Mouse (Mus musculus) lung, embryonic 15.5 days (tissue): Measurements from ENCODE around the gene Sp140. TPM values are rescaled to one million over a fixed set of nuclear protein-coding genes. Genes with fewer than 3 reads are reported as not detected.
"Not testable (repeated sequence)": the region's sequence is repeated elsewhere in the genome, so short reads cannot be mapped to it uniquely, and the experiment has no call there.

Source experiments
- ATAC-seq: fragments of 200-750 bp; cut with Nextera tagmentation; 2 replicates; pipeline ENCODE4 v1.8.0; 2017; ENCODE audit warnings: moderate number of reproducible peaks, borderline replicate concordance; ENCODE audit not compliant: low FRiP score, low TSS enrichment; ENCODE audit errors: extremely low read depth
- H3K27ac ChIP-seq: fragments of 300-500 bp; sonication (generic); 2 replicates; pipeline ENCODE4 v1.5.1; 2015; ENCODE audit warnings: moderate library complexity, mild to moderate bottlenecking, inconsistent platforms
- H3K27me3 ChIP-seq: fragments of 300-500 bp; sonication (generic); 2 replicates; pipeline ENCODE4 v1.6.1; 2015; ENCODE audit warnings: inconsistent platforms
- H3K36me3 ChIP-seq: fragments of 300-500 bp; sonication (generic); 2 replicates; pipeline ENCODE4 v1.6.1; 2015; ENCODE audit warnings: inconsistent platforms
- H3K4me1 ChIP-seq: fragments of 300-500 bp; sonication (generic); 2 replicates; pipeline ENCODE4 v1.6.1; 2015; ENCODE audit warnings: inconsistent platforms
- H3K4me2 ChIP-seq: fragments of 300-500 bp; sonication (generic); 2 replicates; pipeline ENCODE4 v1.6.1; 2015; ENCODE audit warnings: inconsistent platforms, mild to moderate bottlenecking, moderate library complexity
- H3K4me3 ChIP-seq: fragments of 300-500 bp; sonication (generic); 2 replicates; pipeline ENCODE4 v1.5.1; 2015; ENCODE audit warnings: mild to moderate bottlenecking, inconsistent platforms
- H3K9ac ChIP-seq: fragments of 300-500 bp; sonication (generic); 2 replicates; pipeline ENCODE4 v1.6.1; 2015; ENCODE audit warnings: inconsistent platforms
- H3K9me3 ChIP-seq: fragments of 300-500 bp; sonication (generic); 2 replicates; pipeline ENCODE4 v1.6.1; 2016; ENCODE audit warnings: inconsistent platforms
- WGBS: fragments of 180-500 bp; shearing (Covaris S2); methylation state at CpG from one replicate; pipeline ENCODE4 v1.1.7; 2015; 5-methylcytosine and 5-hydroxymethylcytosine counted together
- polyA plus RNA-seq: library from polyadenylated mRNA; unstranded; fragments of >200 nt; fragmentation: Nextera tagmentation; extraction: Ambion mirVana; gene quantifications from 2 replicates; pipeline ENCODE4 v1.2.1, GENCODE M21; 2015

Gene Sp140
- polyA plus RNA-seq, 1 experiment from 2014 or later, result 1.6 TPM

GRCm38 (mm10) chr1:85600794-85601193 is 616 bp downstream of the Sp140 start:
- WGBS, result 59% methylated on average over 4 of the region's 4 CpGs

GRCm38 (mm10) chr1:85604341-85604740 is 4.2 kb downstream of the Sp140 start:
- H3K27me3 ChIP-seq, H3K4me1 ChIP-seq, H3K36me3 ChIP-seq, H3K9ac ChIP-seq, ATAC-seq, H3K4me2 ChIP-seq, H3K9me3 ChIP-seq, H3K4me3 ChIP-seq, H3K27ac ChIP-seq: not testable (repeated sequence)
- 67% methylated on average over 1 of the region's 1 CpGs for WGBS

More at GRCm38 (mm10) chr1:85600794-85601193, 616 bp downstream of the Sp140 start:
- not testable (repeated sequence) for H3K4me3 ChIP-seq, H3K9ac ChIP-seq, H3K36me3 ChIP-seq, H3K4me1 ChIP-seq, H3K9me3 ChIP-seq, H3K27ac ChIP-seq, H3K27me3 ChIP-seq, ATAC-seq, H3K4me2 ChIP-seq

- not testable (repeated sequence) for ATAC-seq, H3K27me3 ChIP-seq, H3K9me3 ChIP-seq, H3K27ac ChIP-seq, H3K9ac ChIP-seq, H3K4me1 ChIP-seq, H3K4me2 ChIP-seq, H3K4me3 ChIP-seq, H3K36me3 ChIP-seq
- 75% methylated on average over 3 of the region's 4 CpGs for whole genome bisulfite sequencing
Observed at GRCm38 (mm10) chr1:85608361-85608760, 8.2 kb downstream of the Sp140 start.

- H3K4me2 ChIP-seq, H3K27me3 ChIP-seq, H3K27ac ChIP-seq, ATAC-seq, H3K4me1 ChIP-seq, H3K9ac ChIP-seq, H3K4me3 ChIP-seq, H3K9me3 ChIP-seq, H3K36me3 ChIP-seq: not testable (repeated sequence)
- no CpG with 5 or more reads among the region's 4 CpGs for WGBS
Observed at GRCm38 (mm10) chr1:85610581-85610980, 10.4 kb downstream of the Sp140 start.

GRCm38 (mm10) chr1:85615096-85615495 is 14.9 kb downstream of the Sp140 start:
- H3K4me2 ChIP-seq, H3K27ac ChIP-seq, H3K9ac ChIP-seq, H3K4me1 ChIP-seq, H3K9me3 ChIP-seq, ATAC-seq, H3K4me3 ChIP-seq, H3K36me3 ChIP-seq, H3K27me3 ChIP-seq: not testable (repeated sequence)
- whole genome bisulfite sequencing, result 90% methylated on average over 3 of the region's 3 CpGs

GRCm38 (mm10) chr1:85615819-85616218 is 15.6 kb downstream of the Sp140 start:
- H3K9ac ChIP-seq, ATAC-seq, H3K4me1 ChIP-seq, H3K4me3 ChIP-seq, H3K4me2 ChIP-seq, H3K27ac ChIP-seq, H3K9me3 ChIP-seq, H3K27me3 ChIP-seq, H3K36me3 ChIP-seq: not testable (repeated sequence)
- 63% methylated on average over 3 of the region's 3 CpGs for WGBS

GRCm38 (mm10) chr1:85617161-85617560 is 17.0 kb downstream of the Sp140 start:
- not testable (repeated sequence) for H3K9me3 ChIP-seq, H3K9ac ChIP-seq, ATAC-seq, H3K27ac ChIP-seq, H3K4me1 ChIP-seq, H3K27me3 ChIP-seq, H3K4me2 ChIP-seq, H3K36me3 ChIP-seq, H3K4me3 ChIP-seq
- 52% methylated on average over 4 of the region's 5 CpGs for WGBS

- not testable (repeated sequence) for H3K4me3 ChIP-seq, H3K9me3 ChIP-seq, H3K4me2 ChIP-seq, H3K4me1 ChIP-seq, H3K9ac ChIP-seq, ATAC-seq, H3K27ac ChIP-seq, H3K36me3 ChIP-seq, H3K27me3 ChIP-seq
- WGBS, result 32% methylated on average over 1 of the region's 1 CpGs
Observed at GRCm38 (mm10) chr1:85618689-85619088, 18.5 kb downstream of the Sp140 start.

GRCm38 (mm10) chr1:85636936-85637335 is 36.8 kb downstream of the Sp140 start:
- H3K27ac ChIP-seq, ATAC-seq, H3K4me2 ChIP-seq, H3K36me3 ChIP-seq, H3K9me3 ChIP-seq, H3K27me3 ChIP-seq, H3K9ac ChIP-seq, H3K4me3 ChIP-seq, H3K4me1 ChIP-seq: not testable (repeated sequence)
- WGBS, result 56% methylated on average over 3 of the region's 3 CpGs

- 78% methylated on average over 4 of the region's 4 CpGs for WGBS
- not testable (repeated sequence) for H3K27ac ChIP-seq, H3K4me1 ChIP-seq
Observed at GRCm38 (mm10) chr1:85638144-85638543, 38.0 kb downstream of the Sp140 start.

GRCm38 (mm10) chr1:85649881-85650280 is 49.7 kb downstream of the Sp140 start, which contains the start of gene Sp100:
TSS of gene Sp100 (plus strand) at chr1:85649988.
- WGBS, result 37% methylated on average over 5 of the region's 6 CpGs
- not testable (repeated sequence) for H3K27ac ChIP-seq, H3K4me1 ChIP-seq, H3K4me2 ChIP-seq, H3K9ac ChIP-seq, H3K27me3 ChIP-seq, H3K4me3 ChIP-seq, ATAC-seq, H3K9me3 ChIP-seq, H3K36me3 ChIP-seq

More at GRCm38 (mm10) chr1:85638144-85638543, 38.0 kb downstream of the Sp140 start:
- not testable (repeated sequence) for H3K9me3 ChIP-seq, ATAC-seq, H3K36me3 ChIP-seq, H3K9ac ChIP-seq, H3K4me2 ChIP-seq, H3K27me3 ChIP-seq, H3K4me3 ChIP-seq

GRCm38 (mm10) chr1:85650524-85650923 is 50.3 kb downstream of the Sp140 start:
- H3K4me3 ChIP-seq, H3K9me3 ChIP-seq, H3K4me2 ChIP-seq, H3K27ac ChIP-seq, H3K9ac ChIP-seq, ATAC-seq, H3K36me3 ChIP-seq, H3K27me3 ChIP-seq, H3K4me1 ChIP-seq: not testable (repeated sequence)
- 54% methylated on average over 4 of the region's 5 CpGs for WGBS

- WGBS, result 76% methylated on average over 13 of the region's 13 CpGs
- not testable (repeated sequence) for H3K27ac ChIP-seq, ATAC-seq, H3K27me3 ChIP-seq, H3K36me3 ChIP-seq, H3K4me3 ChIP-seq, H3K4me1 ChIP-seq, H3K9ac ChIP-seq, H3K9me3 ChIP-seq, H3K4me2 ChIP-seq
Observed at GRCm38 (mm10) chr1:85651770-85652275, 51.6 kb downstream of the Sp140 start.
